Comparison of ENCODE assay signal across 8 mouse cellular contexts in genomic region chr4:56801907-56802668, GRCm38 (mm10). TPM values are rescaled to one million over a fixed set of nuclear protein-coding genes. Genes with fewer than 3 reads are reported as not detected.
DNase-seq lines count a peak whose midpoint lies in the region; ATAC-seq and TF ChIP-seq lines count a peak whose summit lies in the region.

Gene Elp1 (minus strand): TSS chr4:56802331.
Gene Fam206a (plus strand): TSS chr4:56802345.

- H3K4me2 ChIP-seq in embryonic facial prominence, embryonic 14.5 days (ENCODE audit: low read depth, low read length): peak within 1 kb of the TSS; percentile 58
- H3K4me2 ChIP-seq in limb, embryonic 14.5 days (replicated peaks; ENCODE audit: low read depth, low read length, severe bottlenecking): peak within 1 kb of the TSS; percentile 68
- H3K4me2 ChIP-seq in midbrain, postnatal 0 days (ENCODE audit: low read depth, low read length, poor library complexity, severe bottlenecking): peak within 1 kb of the TSS; percentile 76

- H3K27ac ChIP-seq in embryonic facial prominence, embryonic 14.5 days (replicated peaks; ENCODE audit: low read depth, low read length): peak within 1 kb of the TSS; percentile 84
- peak within 1 kb of the TSS; percentile 69 for H3K27ac ChIP-seq in limb, embryonic 14.5 days (replicated peaks; ENCODE audit: low read depth, low read length)
- peak within 1 kb of the TSS; percentile 86 for H3K27ac ChIP-seq in midbrain, postnatal 0 days (ENCODE audit: low read depth, low read length)

- peak; percentile 79 for DNase-seq in 3T3-L1 (ENCODE audit: low read depth, low spot score)
- DNase-seq in adrenal gland, postnatal 4 days (ENCODE audit: low spot score in 2 of 2): peak; percentile 90 to 92
- peak; percentile 92 for DNase-seq in embryonic facial prominence, embryonic 14.5 days (ENCODE audit: low spot score)
- peak; percentile 89 for DNase-seq in heart, adult 8-10 months (ENCODE audit: low spot score)
- peak; percentile 96 for DNase-seq in kidney, adult 9 months
- peak; percentile 87 for DNase-seq in limb, embryonic 14.5 days (ENCODE audit: low spot score)
- DNase-seq in midbrain, postnatal 0 days (ENCODE audit: low spot score): peak; percentile 91
- DNase-seq in spleen, postnatal 14 days (ENCODE audit: low spot score in 2 of 2): peak; percentile 88 to 94

- H3K27me3 ChIP-seq in embryonic facial prominence, embryonic 14.5 days (replicated peaks; ENCODE audit: control insufficient read depth, insufficient read depth, low read length): no peaks in the 10 kb centered on the region
- H3K27me3 ChIP-seq in limb, embryonic 14.5 days (ENCODE audit: control insufficient read depth, insufficient read depth, low read length): no peaks in the 10 kb centered on the region
- H3K27me3 ChIP-seq in midbrain, postnatal 0 days (ENCODE audit: insufficient read depth, low read length): no peaks in the 10 kb centered on the region

- peaks cover 13% of the 10 kb centered on the region; the same call in 1 of the 2 replicates for H3K4me1 ChIP-seq in embryonic facial prominence, embryonic 14.5 days (ENCODE audit: control insufficient read depth, insufficient read depth, low read length)
- peaks cover 5% of the 10 kb centered on the region; the same call in 1 of the 2 replicates for H3K4me1 ChIP-seq in limb, embryonic 14.5 days (ENCODE audit: control insufficient read depth, insufficient read depth, low read length)
- H3K4me1 ChIP-seq in midbrain, postnatal 0 days (ENCODE audit: insufficient read depth, low read length): peaks cover 17% of the 10 kb centered on the region

- H3K9me3 ChIP-seq in embryonic facial prominence, embryonic 14.5 days (ENCODE audit: control insufficient read depth, low read length): no peaks in the 10 kb centered on the region
- no peaks in the 10 kb centered on the region for H3K9me3 ChIP-seq in limb, embryonic 14.5 days (ENCODE audit: control insufficient read depth, low read length)
- H3K9me3 ChIP-seq in midbrain, postnatal 0 days (ENCODE audit: low read length): no peaks in the 10 kb centered on the region

- H3K4me3 ChIP-seq in embryonic facial prominence, embryonic 14.5 days (ENCODE audit: low read depth, low read length): peak within 1 kb of the TSS; percentile 68
- H3K4me3 ChIP-seq in limb, embryonic 14.5 days (replicated peaks; ENCODE audit: low read length): peak within 1 kb of the TSS; percentile 84
- H3K4me3 ChIP-seq in midbrain, postnatal 0 days (ENCODE audit: low read depth, low read length): peak within 1 kb of the TSS; percentile 87

- H3K36me3 ChIP-seq in embryonic facial prominence, embryonic 14.5 days (ENCODE audit: control insufficient read depth, insufficient read depth, low read length): peaks cover 58% of the 10 kb centered on the region
- peaks cover 54% of the 10 kb centered on the region for H3K36me3 ChIP-seq in limb, embryonic 14.5 days (ENCODE audit: control insufficient read depth, insufficient read depth, low read length)
- peaks cover 27% of the 10 kb centered on the region; the same call in 1 of the 2 replicates for H3K36me3 ChIP-seq in midbrain, postnatal 0 days (ENCODE audit: insufficient read depth, low read length)

- 0 out of 2 replicates have a peak, but pooled peaks have one; percentile 85 for TF ChIP-seq POLR2A in limb, embryonic 14.5 days (IDR thresholded peaks at IDR 0.05; ENCODE audit: borderline replicate concordance, extremely low read depth, insufficient read depth, insufficient read length)

- no peak for TF ChIP-seq CTCF in midbrain, postnatal 0 days (IDR thresholded peaks at IDR 0.05)

- ATAC-seq in embryonic facial prominence, embryonic 14.5 days (ENCODE audit: low read depth): peak; percentile 97
- ATAC-seq in limb, embryonic 14.5 days (ENCODE audit: low FRiP score, low read depth): peak; percentile 97
- peak; percentile 97 for ATAC-seq in midbrain, postnatal 0 days (ENCODE audit: low FRiP score)

- H3K9ac ChIP-seq in embryonic facial prominence, embryonic 14.5 days (ENCODE audit: low read depth, low read length): peak within 1 kb of the TSS; percentile 86
- peak within 1 kb of the TSS; percentile 85 for H3K9ac ChIP-seq in limb, embryonic 14.5 days (ENCODE audit: low read depth, low read length, severe bottlenecking)
- H3K9ac ChIP-seq in midbrain, postnatal 0 days (replicated peaks; ENCODE audit: low read length, poor library complexity, severe bottlenecking): peak within 1 kb of the TSS; percentile 83

- 0% methylated on average over 58 of the region's 72 CpGs for WGBS in embryonic facial prominence, embryonic 14.5 days
- WGBS in limb, embryonic 14.5 days: under 1% methylated on average over 61 of the region's 72 CpGs
- WGBS in midbrain, postnatal 0 days: under 1% methylated on average over 72 of the region's 72 CpGs

RNA-seq across cellular contexts. Expression of gene Elp1, which starts in this region (rescaled TPM):
- total RNA-seq in adrenal gland, postnatal 4 days (2021): 10 to 100 TPM; 47.6 to 51.7 TPM
- polyA plus RNA-seq in embryonic facial prominence, embryonic 14.5 days (2014; fragmentation: Nextera tagmentation; extraction: Ambion mirVana): 56.8 and 74.8 TPM in 2 replicates
- 10 to 100 TPM; 20.0 to 22.7 (median 21.4) TPM for total RNA-seq in heart, adult 8-10 months (2022)
- polyA plus RNA-seq in limb, embryonic 14.5 days (2012; rRNA removed): 60.8 and 65.1 TPM in 2 replicates
- 72.3 and 84.0 TPM in 2 replicates for polyA plus RNA-seq in limb, embryonic 14.5 days (2014; fragmentation: Nextera tagmentation; extraction: Ambion mirVana)
- 89.2 and 93.9 TPM in 2 replicates for total RNA-seq in midbrain, postnatal 0 days (2014; rRNA removed)
- polyA plus RNA-seq in midbrain, postnatal 0 days (2015; fragmentation: Nextera tagmentation; extraction: Ambion mirVana): 51.4 and 53.6 TPM in 2 replicates

RNA-seq across cellular contexts. Expression of gene Fam206a, which starts in this region (rescaled TPM):
- total RNA-seq in adrenal gland, postnatal 4 days (2021): 10 to 100 TPM; 15.1 to 16.1 TPM
- polyA plus RNA-seq in embryonic facial prominence, embryonic 14.5 days (2014; fragmentation: Nextera tagmentation; extraction: Ambion mirVana): 17.6 and 18.6 TPM in 2 replicates
- total RNA-seq in heart, adult 8-10 months (2022): 1 to 10 TPM; 1.8 to 3.3 (median 2.3) TPM
- 12.7 and 13.7 TPM in 2 replicates for polyA plus RNA-seq in limb, embryonic 14.5 days (2012; rRNA removed)
- 18.5 and 19.4 TPM in 2 replicates for polyA plus RNA-seq in limb, embryonic 14.5 days (2014; fragmentation: Nextera tagmentation; extraction: Ambion mirVana)
- 7.5 and 12.2 TPM in 2 replicates for total RNA-seq in midbrain, postnatal 0 days (2014; rRNA removed)
- 10.0 and 10.6 TPM in 2 replicates for polyA plus RNA-seq in midbrain, postnatal 0 days (2015; fragmentation: Nextera tagmentation; extraction: Ambion mirVana)

Comparison
In these comparisons a context has a peak if more than half of its experiments do, and no peak if none do; other contexts are left out.
1. Peak in every context shown above with its lines: DNase-seq, ATAC-seq, H3K4me3 ChIP-seq and H3K27ac ChIP-seq.